Mouse (Mus musculus) midbrain, embryonic 12.5 days (tissue): ENCODE measurements around the gene Ptpru. TPM values are rescaled to one million over a fixed set of nuclear protein-coding genes. Genes with fewer than 3 reads are reported as not detected.
A peak's percentile ranks its signal among the peaks of the same experiment; 100 is the strongest.

Source experiments
- ATAC-seq: fragments of 200-750 bp; cut with Nextera tagmentation; 2 replicates; pipeline ENCODE4 v1.8.0; 2017; ENCODE audit warnings: low read depth, moderate TSS enrichment, moderate library complexity; ENCODE audit not compliant: low FRiP score
- H3K27ac ChIP-seq: fragments of 300-500 bp; sonication (generic); replicated peaks from 2 replicates; pipeline ENCODE4 v1.5.1; 2016; ENCODE audit warnings: mild to moderate bottlenecking
- H3K27me3 ChIP-seq: fragments of 300-500 bp; sonication (generic); 2 replicates; pipeline ENCODE4 v1.6.1; 2016; ENCODE audit warnings: mild to moderate bottlenecking
- H3K36me3 ChIP-seq: fragments of 300-500 bp; sonication (generic); 2 replicates; pipeline ENCODE4 v1.6.1; 2016
- H3K4me1 ChIP-seq: fragments of 300-500 bp; sonication (generic); 2 replicates; pipeline ENCODE4 v1.6.1; 2016
- H3K4me2 ChIP-seq: fragments of 300-500 bp; sonication (generic); replicated peaks from 2 replicates; pipeline ENCODE4 v1.6.1; 2016; ENCODE audit warnings: mild to moderate bottlenecking, moderate library complexity
- H3K4me3 ChIP-seq: fragments of 300-500 bp; sonication (generic); 2 replicates; pipeline ENCODE4 v1.5.1; 2016; ENCODE audit warnings: mild to moderate bottlenecking
- H3K9ac ChIP-seq: fragments of 300-500 bp; sonication (generic); replicated peaks from 2 replicates; pipeline ENCODE4 v1.6.1; 2016; ENCODE audit warnings: mild to moderate bottlenecking, moderate library complexity
- H3K9me3 ChIP-seq: fragments of 300-500 bp; sonication (generic); 2 replicates; pipeline ENCODE4 v1.6.1; 2016; ENCODE audit warnings: mild to moderate bottlenecking
- WGBS: fragments of 180-500 bp; shearing (Covaris S2); methylation state at CpG from one replicate; pipeline ENCODE4 v1.1.7; 2016; 5-methylcytosine and 5-hydroxymethylcytosine counted together
- polyA plus RNA-seq: library from polyadenylated mRNA; unstranded; fragments of >200 nt; fragmentation: Nextera tagmentation; extraction: Ambion mirVana; gene quantifications from 2 replicates; pipeline ENCODE4 v1.2.1, GENCODE M21; 2016

Ptpru gene
- polyA plus RNA-seq, 1 experiment from 2014 or later: 30.6 TPM

GRCm38 (mm10) chr4:131860492-131861340, 22.6 kb upstream of the Ptpru start:
- Histone ChIP-seq H3K4me1 (no peaks in the 10 kb centered on the region), H3K9me3 (no peaks in the 10 kb centered on the region), H3K27me3 (no peaks in the 10 kb centered on the region), H3K4me2 (no peak overlapping the region), H3K4me3 (no peak overlapping the region), H3K27ac (no peak overlapping the region), H3K36me3 (peaks cover 33% of the 10 kb centered on the region), H3K9ac (no peak overlapping the region)
- ATAC-seq: no peak
- 52% methylated on average over 15 of the region's 15 CpGs for WGBS

- 88% methylated on average over 5 of the region's 5 CpGs for WGBS
- H3K36me3 ChIP-seq: 0 out of 2 replicates have a peak, but pooled peaks cover 7% of the 10 kb centered on the region
- no peaks in the 10 kb centered on the region for H3K9me3 ChIP-seq
- ATAC-seq: no peak
- peaks cover 8% of the 10 kb centered on the region; the same call in 1 of the 2 replicates for H3K4me1 ChIP-seq
- no peak overlapping the region for H3K9ac ChIP-seq
- H3K4me3 ChIP-seq: no peak overlapping the region
- no peaks in the 10 kb centered on the region for H3K27me3 ChIP-seq
- no peak overlapping the region for H3K27ac ChIP-seq
- H3K4me2 ChIP-seq: no peak overlapping the region
These were observed 16.9 kb upstream of the Ptpru start for GRCm38 (mm10) chr4:131854950-131855349.

- no peak for ATAC-seq
- no peaks in the 10 kb centered on the region for H3K27me3 ChIP-seq
- H3K4me3 ChIP-seq: no peak overlapping the region
- H3K36me3 ChIP-seq: no peaks in the 10 kb centered on the region
- no peak overlapping the region for H3K4me2 ChIP-seq
- H3K9me3 ChIP-seq: no peaks in the 10 kb centered on the region
- H3K27ac ChIP-seq: peak overlapping the region; percentile 1; the same call in 1 of the 2 replicates
- WGBS: 44% methylated on average over 5 of the region's 5 CpGs
- H3K4me1 ChIP-seq: peaks cover 11% of the 10 kb centered on the region; the same call in 1 of the 2 replicates
- no peak overlapping the region for H3K9ac ChIP-seq
These were observed 12.0 kb upstream of the Ptpru start for GRCm38 (mm10) chr4:131849986-131850638.

GRCm38 (mm10) chr4:131848082-131848481, 10.0 kb upstream of the Ptpru start:
- Histone ChIP-seq H3K4me3 (no peak overlapping the region), H3K9ac (no peak overlapping the region), H3K9me3 (no peaks in the 10 kb centered on the region), H3K36me3 (no peaks in the 10 kb centered on the region), H3K4me2 (no peak overlapping the region), H3K27me3 (no peaks in the 10 kb centered on the region), H3K4me1 (peaks cover 17% of the 10 kb centered on the region), H3K27ac (no peak overlapping the region)
- 89% methylated on average over 6 of the region's 6 CpGs for WGBS
- ATAC-seq: no peak

GRCm38 (mm10) chr4:131845991-131846778, 8.1 kb upstream of the Ptpru start:
- Histone ChIP-seq H3K4me1 (peaks cover 17% of the 10 kb centered on the region), H3K9me3 (no peaks in the 10 kb centered on the region), H3K27ac (no peak overlapping the region), H3K4me3 (no peak overlapping the region), H3K4me2 (no peak overlapping the region), H3K36me3 (no peaks in the 10 kb centered on the region), H3K27me3 (peaks cover 11% of the 10 kb centered on the region), H3K9ac (no peak overlapping the region)
- WGBS: 86% methylated on average over 8 of the region's 8 CpGs
- ATAC-seq: no peak

GRCm38 (mm10) chr4:131843290-131843743, 5.2 kb upstream of the Ptpru start, which contains the start of gene Mecr:
TSS of gene Mecr (plus strand) at chr4:131843470.
- H3K4me1 ChIP-seq: peaks cover 10% of the 10 kb centered on the region
- H3K4me2 ChIP-seq: peak within 1 kb of the TSS; percentile 78
- under 1% methylated on average over 37 of the region's 37 CpGs for WGBS
- H3K9me3 ChIP-seq: no peaks in the 10 kb centered on the region
- peak within 1 kb of the TSS; percentile 68 for H3K9ac ChIP-seq
- peaks cover 37% of the 10 kb centered on the region for H3K27me3 ChIP-seq
- peak within 1 kb of the TSS; percentile 86 for H3K4me3 ChIP-seq
- H3K27ac ChIP-seq: no peak within 1 kb of the TSS
- no peaks in the 10 kb centered on the region for H3K36me3 ChIP-seq
- peak; percentile 83 for ATAC-seq

- Histone ChIP-seq H3K27ac (no peak overlapping the region), H3K9ac (peak overlapping the region; percentile 81), H3K27me3 (peaks cover 86% of the 10 kb centered on the region), H3K4me1 (peaks cover 28% of the 10 kb centered on the region), H3K4me2 (peak overlapping the region; percentile 98), H3K4me3 (peak overlapping the region; percentile 72), H3K9me3 (no peaks in the 10 kb centered on the region), H3K36me3 (no peaks in the 10 kb centered on the region)
- WGBS: under 1% methylated on average over 67 of the region's 76 CpGs
- 0 out of 2 replicates have a peak, but pooled peaks have one; percentile 28 for ATAC-seq
These were observed 1.1 kb downstream of the Ptpru start for GRCm38 (mm10) chr4:131836891-131837491.

GRCm38 (mm10) chr4:131836351-131836881, 1.7 kb downstream of the Ptpru start:
- Histone ChIP-seq H3K36me3 (no peaks in the 10 kb centered on the region), H3K27ac (no peak overlapping the region), H3K4me2 (peak overlapping the region; percentile 98), H3K27me3 (peaks cover 86% of the 10 kb centered on the region), H3K9ac (peak overlapping the region; percentile 81), H3K4me3 (peak overlapping the region; percentile 72), H3K4me1 (peaks cover 28% of the 10 kb centered on the region), H3K9me3 (no peaks in the 10 kb centered on the region)
- ATAC-seq: no peak
- WGBS: under 1% methylated on average over 39 of the region's 39 CpGs

GRCm38 (mm10) chr4:131833971-131834609, 4.0 kb downstream of the Ptpru start:
- Histone ChIP-seq H3K36me3 (no peaks in the 10 kb centered on the region), H3K9me3 (no peaks in the 10 kb centered on the region), H3K4me3 (no peak overlapping the region), H3K27ac (no peak overlapping the region), H3K4me2 (no peak overlapping the region), H3K9ac (0 out of 2 replicates have a peak overlapping the region, but pooled peaks have one; percentile 28), H3K27me3 (peaks cover 80% of the 10 kb centered on the region), H3K4me1 (peaks cover 31% of the 10 kb centered on the region)
- 31% methylated on average over 9 of the region's 9 CpGs for WGBS
- ATAC-seq: no peak

- no peak for ATAC-seq
- Histone ChIP-seq H3K9me3 (no peaks in the 10 kb centered on the region), H3K4me3 (no peak overlapping the region), H3K4me2 (no peak overlapping the region), H3K4me1 (peaks cover 28% of the 10 kb centered on the region), H3K9ac (no peak overlapping the region), H3K27ac (no peak overlapping the region), H3K36me3 (no peaks in the 10 kb centered on the region), H3K27me3 (peaks cover 75% of the 10 kb centered on the region)
- WGBS: 86% methylated on average over 3 of the region's 3 CpGs
These were observed 5.2 kb downstream of the Ptpru start for GRCm38 (mm10) chr4:131832759-131833407.
